Mouse (Mus musculus) hindbrain, postnatal 0 days (tissue): ENCODE results near the gene Hist1h2bb. TPM values are rescaled to one million over a fixed set of nuclear protein-coding genes. Genes with fewer than 3 reads are reported as not detected.

Source experiments
- ATAC-seq: fragments of 200-750 bp; cut with Nextera tagmentation; 2 replicates; pipeline ENCODE4 v1.8.0; 2017; ENCODE audit warnings: mild to moderate bottlenecking, moderate TSS enrichment, moderate library complexity
- DNase-seq: peaks from one replicate; pipeline ENCODE4 v3.0.0-alpha.2; 2015; ENCODE audit warnings: low spot score
- H3K27ac ChIP-seq: fragments of 300-500 bp; sonication (generic); 2 replicates; pipeline ENCODE4 v1.5.1; 2014; ENCODE audit warnings: mild to moderate bottlenecking
- H3K27me3 ChIP-seq: fragments of 300-500 bp; sonication (generic); 2 replicates; pipeline ENCODE4 v1.6.1; 2014; ENCODE audit warnings: low read length, mixed read lengths; ENCODE audit not compliant: insufficient read depth
- H3K36me3 ChIP-seq: fragments of 300-500 bp; sonication (generic); 2 replicates; pipeline ENCODE4 v1.6.1; 2014; ENCODE audit warnings: low read length, mixed read lengths; ENCODE audit not compliant: insufficient read depth
- H3K4me1 ChIP-seq: fragments of 300-500 bp; sonication (generic); 2 replicates; pipeline ENCODE4 v1.6.1; 2014; ENCODE audit warnings: antibody characterized with exemption, low read length, mixed read lengths; ENCODE audit not compliant: insufficient read depth
- H3K4me2 ChIP-seq: fragments of 300-500 bp; sonication (generic); 2 replicates; pipeline ENCODE4 v1.6.1; 2014; ENCODE audit warnings: low read depth, mild to moderate bottlenecking, low read length, moderate library complexity, mixed read lengths
- H3K4me3 ChIP-seq: fragments of 300-500 bp; sonication (generic); 2 replicates; pipeline ENCODE4 v1.5.1; 2014; ENCODE audit warnings: low read length
- H3K9ac ChIP-seq: fragments of 300-500 bp; sonication (generic); replicated peaks from 2 replicates; pipeline ENCODE4 v1.6.1; 2014; ENCODE audit warnings: mild to moderate bottlenecking, low read length, moderate library complexity, mixed read lengths
- H3K9me3 ChIP-seq: fragments of 300-500 bp; sonication (generic); 2 replicates; pipeline ENCODE4 v1.6.1; 2016; ENCODE audit warnings: low read length, mixed read lengths
- CTCF ChIP-seq: IDR thresholded peaks from 2 replicates; pipeline ENCODE4 v1.5.1; 2016; ENCODE audit warnings: antibody characterized with exemption, control low read depth, low read depth
- WGBS: fragments of 180-500 bp; shearing (Covaris S2); extraction: QIAGEN DNeasy Blood & Tissue Kit; methylation state at CpG from one replicate; pipeline ENCODE4 v1.1.7; 2014; 5-methylcytosine and 5-hydroxymethylcytosine counted together
- microRNA-seq, 2 experiments: library from miRNA; unstranded; fragments of <30 nt; microRNA quantifications; one replicate each; pipeline ENCODE4; 2016
- polyA plus RNA-seq: library from polyadenylated mRNA; unstranded; fragments of >200 nt; fragmentation: Nextera tagmentation; extraction: Ambion mirVana; gene quantifications from 2 replicates; pipeline ENCODE4 v1.2.1, GENCODE M21; 2015
- total RNA-seq: library from RNA; depleted of rRNA; stranded (reverse); fragments of >200 nt; gene quantifications from 2 replicates; pipeline ENCODE4 v1.2.3, GENCODE M21; 2014; rRNA removed

Hist1h2bb gene
- total and polyA plus RNA-seq, 2 experiments from 2014 or later: 0.49 to 1,454 TPM

- Histone ChIP-seq H3K27ac (no peak overlapping the region), H3K9ac (no peak overlapping the region), H3K4me3 (no peak overlapping the region), H3K36me3 (no peaks in the 10 kb centered on the region), H3K4me1 (no peaks in the 10 kb centered on the region), H3K9me3 (no peaks in the 10 kb centered on the region), H3K27me3 (no peaks in the 10 kb centered on the region), H3K4me2 (no peak overlapping the region)
- peak; percentile 91 for DNase-seq
- peak; percentile 78; the same call in 1 of the 2 replicates for ATAC-seq
- 46% methylated on average over 2 of the region's 2 CpGs for WGBS
- TF ChIP-seq CTCF: peak; percentile 86
Observed at GRCm38 (mm10) chr13:23792520-23792919, 46.0 kb downstream of the Hist1h2bb start.

Small RNAs within 50 kb of the gene (microRNA-seq; reads per million reads assigned to microRNA genes)
- 0 reads per million in 2 experiments for gene Gm44314
- gene Gm44484: 0 reads per million in 2 experiments

Other genes with a start within 250 kb of the Hist1h2bb start
Only the 30 nearest of the 37 such genes appear.
- 49.4 and 53.4 TPM in 2 replicates for gene Hist1h1d, start 193.5 kb upstream of the Hist1h2bb start, total RNA-seq
- 0.18 and 0.25 TPM in 2 replicates for gene Hist1h1d, start 193.5 kb upstream of the Hist1h2bb start, polyA plus RNA-seq
- 528 and 734 TPM in 2 replicates for gene Hist1h3e, start 184.4 kb upstream of the Hist1h2bb start, total RNA-seq
- gene Hist1h3e, start 184.4 kb upstream of the Hist1h2bb start, polyA plus RNA-seq: 1.3 and 2.8 TPM in 2 replicates
- 221 and 249 TPM in 2 replicates for gene Hist1h2ae, start 175.5 kb upstream of the Hist1h2bb start, total RNA-seq
- 12.2 and 13.8 TPM in 2 replicates for gene Hist1h2ae, start 175.5 kb upstream of the Hist1h2bb start, polyA plus RNA-seq
- gene Hist1h2bg, start 175.3 kb upstream of the Hist1h2bb start, total RNA-seq: 1,151 and 1,635 TPM in 2 replicates
- 2.6 and 5.2 TPM in 2 replicates for gene Hist1h2bg, start 175.3 kb upstream of the Hist1h2bb start, polyA plus RNA-seq
- gene Hist1h2bf, start 172.5 kb upstream of the Hist1h2bb start, total RNA-seq: 695 and 1,354 TPM in 2 replicates
- gene Hist1h2bf, start 172.5 kb upstream of the Hist1h2bb start, polyA plus RNA-seq: 1.3 and 2.4 TPM in 2 replicates
- 636 and 885 TPM in 2 replicates for gene Hist1h2ad, start 172.4 kb upstream of the Hist1h2bb start, total RNA-seq
- gene Hist1h2ad, start 172.4 kb upstream of the Hist1h2bb start, polyA plus RNA-seq: 0.69 TPM in 1 of 2 replicates, not detected in the other
- 173 and 207 TPM in 2 replicates for gene Hist1h3d, start 171.0 kb upstream of the Hist1h2bb start, total RNA-seq
- 0.96 and 1.4 TPM in 2 replicates for gene Hist1h3d, start 171.0 kb upstream of the Hist1h2bb start, polyA plus RNA-seq
- 1,614 and 2,187 TPM in 2 replicates for gene Hist1h4d, start 165.1 kb upstream of the Hist1h2bb start, total RNA-seq
- gene Hist1h4d, start 165.1 kb upstream of the Hist1h2bb start, polyA plus RNA-seq: 36.9 and 39.6 TPM in 2 replicates
- gene Hist1h2be, start 125.6 kb upstream of the Hist1h2bb start, total RNA-seq: 262 and 304 TPM in 2 replicates
- 0.30 and 0.41 TPM in 2 replicates for gene Hist1h2be, start 125.6 kb upstream of the Hist1h2bb start, polyA plus RNA-seq
- gene Hist1h1e, start 124.2 kb upstream of the Hist1h2bb start, total RNA-seq: 281 and 348 TPM in 2 replicates
- 20.1 and 21.9 TPM in 2 replicates for gene Hist1h1e, start 124.2 kb upstream of the Hist1h2bb start, polyA plus RNA-seq
- 63.3 and 98.5 TPM in 2 replicates for gene Hist1h2ac, start 62.8 kb upstream of the Hist1h2bb start, total RNA-seq
- 0.30 and 0.38 TPM in 2 replicates for gene Hist1h2ac, start 62.8 kb upstream of the Hist1h2bb start, polyA plus RNA-seq
- gene Hist1h2bc, start 62.5 kb upstream of the Hist1h2bb start, total RNA-seq: 189 and 295 TPM in 2 replicates
- gene Hist1h2bc, start 62.5 kb upstream of the Hist1h2bb start, polyA plus RNA-seq: 36.1 and 46.1 TPM in 2 replicates
- 1.1 and 1.6 TPM in 2 replicates for gene Hist1h1t, start 50.9 kb upstream of the Hist1h2bb start, total RNA-seq
- not detected in 2 replicates for gene Hist1h1t, start 50.9 kb upstream of the Hist1h2bb start, polyA plus RNA-seq
- 1,149 and 1,400 TPM in 2 replicates for gene Hist1h4c, start 48.3 kb upstream of the Hist1h2bb start, total RNA-seq
- gene Hist1h4c, start 48.3 kb upstream of the Hist1h2bb start, polyA plus RNA-seq: 4.0 and 4.6 TPM in 2 replicates
- 3.2 and 11.1 TPM in 2 replicates for gene Hfe, start 35.9 kb upstream of the Hist1h2bb start, total RNA-seq
- 7.9 and 8.6 TPM in 2 replicates for gene Hfe, start 35.9 kb upstream of the Hist1h2bb start, polyA plus RNA-seq
- 508 and 626 TPM in 2 replicates for gene Hist1h1c, start 7.9 kb upstream of the Hist1h2bb start, total RNA-seq
- 31.4 and 35.4 TPM in 2 replicates for gene Hist1h1c, start 7.9 kb upstream of the Hist1h2bb start, polyA plus RNA-seq
- gene Hist1h3c, start 1.1 kb upstream of the Hist1h2bb start, total RNA-seq: 1,362 and 1,480 TPM in 2 replicates
- gene Hist1h3c, start 1.1 kb upstream of the Hist1h2bb start, polyA plus RNA-seq: 1.6 and 2.1 TPM in 2 replicates
- gene Hist1h2ab, start 4.4 kb downstream of the Hist1h2bb start, total RNA-seq: 349 and 438 TPM in 2 replicates
- gene Hist1h2ab, start 4.4 kb downstream of the Hist1h2bb start, polyA plus RNA-seq: 7.4 and 10.4 TPM in 2 replicates
- 956 and 1,079 TPM in 2 replicates for gene Hist1h3b, start 5.5 kb downstream of the Hist1h2bb start, total RNA-seq
- 2.6 and 3.2 TPM in 2 replicates for gene Hist1h3b, start 5.5 kb downstream of the Hist1h2bb start, polyA plus RNA-seq
- 334 and 514 TPM in 2 replicates for gene Hist1h4b, start 10.3 kb downstream of the Hist1h2bb start, total RNA-seq
- gene Hist1h4b, start 10.3 kb downstream of the Hist1h2bb start, polyA plus RNA-seq: 1.3 and 2.8 TPM in 2 replicates
- 789 and 958 TPM in 2 replicates for gene Hist1h4a, start 14.5 kb downstream of the Hist1h2bb start, total RNA-seq
- 0.53 TPM in 1 of 2 replicates, not detected in the other for gene Hist1h4a, start 14.5 kb downstream of the Hist1h2bb start, polyA plus RNA-seq
- gene Hist1h3a, start 15.7 kb downstream of the Hist1h2bb start, total RNA-seq: 2,055 and 2,536 TPM in 2 replicates
- 1.5 and 2.1 TPM in 2 replicates for gene Hist1h3a, start 15.7 kb downstream of the Hist1h2bb start, polyA plus RNA-seq
- 223 and 241 TPM in 2 replicates for gene Hist1h1a, start 16.9 kb downstream of the Hist1h2bb start, total RNA-seq
- 0.59 and 0.61 TPM in 2 replicates for gene Hist1h1a, start 16.9 kb downstream of the Hist1h2bb start, polyA plus RNA-seq
- gene Trim38, start 23.2 kb downstream of the Hist1h2bb start, total RNA-seq: not detected in 2 replicates
- not detected in 2 replicates for gene Trim38, start 23.2 kb downstream of the Hist1h2bb start, polyA plus RNA-seq
- gene Slc17a2, start 60.3 kb downstream of the Hist1h2bb start, total RNA-seq: not detected in 2 replicates
- 0.10 TPM in 1 of 2 replicates, not detected in the other for gene Slc17a2, start 60.3 kb downstream of the Hist1h2bb start, polyA plus RNA-seq
- not detected in 2 replicates for gene Slc17a3, start 92.7 kb downstream of the Hist1h2bb start, total RNA-seq
- not detected in 2 replicates for gene Slc17a3, start 92.7 kb downstream of the Hist1h2bb start, polyA plus RNA-seq
- gene Slc17a1, start 121.0 kb downstream of the Hist1h2bb start, total RNA-seq: not detected in 2 replicates
- gene Slc17a1, start 121.0 kb downstream of the Hist1h2bb start, polyA plus RNA-seq: not detected in 2 replicates
- gene Slc17a4, start 168.3 kb downstream of the Hist1h2bb start, total RNA-seq: not detected in 2 replicates
- not detected in 2 replicates for gene Slc17a4, start 168.3 kb downstream of the Hist1h2bb start, polyA plus RNA-seq
- gene Hist1h2ba, start 187.4 kb downstream of the Hist1h2bb start, total RNA-seq: not detected in 2 replicates
- not detected in 2 replicates for gene Hist1h2ba, start 187.4 kb downstream of the Hist1h2bb start, polyA plus RNA-seq
- gene Hist1h2aa, start 187.7 kb downstream of the Hist1h2bb start, total RNA-seq: not detected in 2 replicates
- not detected in 2 replicates for gene Hist1h2aa, start 187.7 kb downstream of the Hist1h2bb start, polyA plus RNA-seq